Mouse (Mus musculus): Measurements from ENCODE around the gene Wdr27. TPM values are rescaled to one million over a fixed set of nuclear protein-coding genes. Genes with fewer than 3 reads are reported as not detected.
"Not testable (repeated sequence)": the region's sequence is repeated elsewhere in the genome, so short reads cannot be mapped to it uniquely, and the experiment has no call there.

Wdr27 gene
- polyA plus RNA-seq, 1 experiment from 2014 or later = 8.2 TPM

DNA sequence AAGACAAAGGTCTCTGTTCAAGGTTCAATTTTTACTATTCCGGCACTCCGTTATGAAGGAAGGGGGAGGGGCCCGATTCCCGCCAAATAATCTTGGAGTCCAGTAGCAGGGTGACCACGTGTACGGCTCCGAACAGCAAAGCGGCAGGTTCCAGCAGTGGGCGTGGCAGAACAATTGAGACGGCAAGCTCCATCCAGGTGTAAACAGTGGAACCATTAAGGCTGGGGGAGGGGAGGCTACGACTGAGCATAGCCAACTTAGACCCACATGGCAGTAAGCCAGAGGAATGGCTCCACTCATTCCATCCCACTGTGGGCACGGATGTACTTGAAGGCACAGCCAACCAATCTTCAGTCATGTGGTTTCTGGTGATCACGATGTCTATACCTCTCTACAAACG lies 7.7 kb downstream of the Wdr27 start:
- ATAC-seq (ENCODE audit: low FRiP score); DNase-seq (ENCODE audit: low spot score, missing footprints); H3K9ac ChIP-seq (ENCODE audit: low read length); H3K27ac ChIP-seq (ENCODE audit: low read depth, low read length); H3K36me3 ChIP-seq (ENCODE audit: control insufficient read depth, insufficient read depth, low read length); H3K4me2 ChIP-seq; H3K4me1 ChIP-seq (ENCODE audit: control insufficient read depth, insufficient read depth, low read length); H3K27me3 ChIP-seq (ENCODE audit: control insufficient read depth, insufficient read depth, low read length); H3K9me3 ChIP-seq (ENCODE audit: control insufficient read depth, low read length); H3K4me3 ChIP-seq (ENCODE audit: low read depth, low read length): not testable (repeated sequence)
- 90% methylated on average over 12 of the region's 14 CpGs for WGBS

DNA sequence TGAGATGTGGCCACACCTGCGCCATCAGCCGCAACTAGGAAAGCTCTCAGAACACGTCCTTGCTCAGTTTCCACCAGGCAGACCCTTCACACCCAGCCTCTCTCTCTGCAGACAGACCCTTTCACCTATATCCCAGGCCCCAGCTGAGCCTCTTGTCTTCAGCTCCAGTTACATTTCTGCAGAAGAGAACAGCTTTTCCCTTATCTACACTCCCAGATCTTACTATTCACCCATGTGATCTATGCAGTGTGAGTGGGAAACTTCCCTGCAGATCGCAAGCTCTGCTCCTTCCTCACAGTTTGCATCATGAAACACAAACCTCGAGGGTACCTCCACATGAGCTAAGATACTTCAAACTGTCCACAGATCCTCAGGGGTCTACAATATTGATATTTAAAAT lies 11.5 kb downstream of the Wdr27 start:
- DNase-seq (ENCODE audit: low spot score, missing footprints) (no peak), ATAC-seq (ENCODE audit: low FRiP score) (no peak)
- Histone ChIP-seq H3K36me3 (ENCODE audit: control insufficient read depth, insufficient read depth, low read length) (no peaks in the 10 kb centered on the region), H3K4me2 (no peak overlapping the region), H3K27ac (ENCODE audit: low read depth, low read length) (no peak overlapping the region), H3K4me3 (ENCODE audit: low read depth, low read length) (no peak overlapping the region), H3K27me3 (ENCODE audit: control insufficient read depth, insufficient read depth, low read length) (no peaks in the 10 kb centered on the region), H3K9ac (ENCODE audit: low read length) (no peak overlapping the region), H3K4me1 (ENCODE audit: control insufficient read depth, insufficient read depth, low read length) (no peaks in the 10 kb centered on the region), H3K9me3 (ENCODE audit: control insufficient read depth, low read length) (no peaks in the 10 kb centered on the region)
- WGBS = 86% methylated on average over 5 of the region's 5 CpGs

DNA sequence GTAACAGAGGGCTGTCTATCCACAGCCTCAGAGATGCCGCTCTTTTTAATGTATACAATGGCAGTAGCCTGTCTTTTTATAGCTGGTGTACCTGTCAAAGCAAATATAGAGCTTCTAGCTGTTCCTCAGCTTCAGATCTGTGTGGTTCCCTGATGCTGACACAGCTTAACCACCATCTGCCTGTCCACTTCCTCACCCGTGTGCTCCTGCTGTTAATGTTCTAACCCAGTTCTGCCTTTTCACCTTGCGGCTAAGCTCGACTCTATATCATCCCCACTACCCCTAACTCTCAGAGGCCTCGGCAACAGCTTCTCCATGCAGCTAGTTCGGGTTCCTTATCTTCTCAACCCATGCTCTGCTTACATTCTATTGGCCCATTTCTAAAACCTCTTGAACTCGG lies 12.3 kb downstream of the Wdr27 start:
- Histone ChIP-seq H3K27me3 (ENCODE audit: control insufficient read depth, insufficient read depth, low read length) (no peaks in the 10 kb centered on the region), H3K9ac (ENCODE audit: low read length) (no peak overlapping the region), H3K4me1 (ENCODE audit: control insufficient read depth, insufficient read depth, low read length) (no peaks in the 10 kb centered on the region), H3K9me3 (ENCODE audit: control insufficient read depth, low read length) (no peaks in the 10 kb centered on the region), H3K27ac (ENCODE audit: low read depth, low read length) (no peak overlapping the region), H3K4me3 (ENCODE audit: low read depth, low read length) (no peak overlapping the region), H3K36me3 (ENCODE audit: control insufficient read depth, insufficient read depth, low read length) (no peaks in the 10 kb centered on the region), H3K4me2 (no peak overlapping the region)
- ATAC-seq (ENCODE audit: low FRiP score) (no peak), DNase-seq (ENCODE audit: low spot score, missing footprints) (no peak)
- 86% methylated on average over 7 of the region's 7 CpGs for WGBS

DNA sequence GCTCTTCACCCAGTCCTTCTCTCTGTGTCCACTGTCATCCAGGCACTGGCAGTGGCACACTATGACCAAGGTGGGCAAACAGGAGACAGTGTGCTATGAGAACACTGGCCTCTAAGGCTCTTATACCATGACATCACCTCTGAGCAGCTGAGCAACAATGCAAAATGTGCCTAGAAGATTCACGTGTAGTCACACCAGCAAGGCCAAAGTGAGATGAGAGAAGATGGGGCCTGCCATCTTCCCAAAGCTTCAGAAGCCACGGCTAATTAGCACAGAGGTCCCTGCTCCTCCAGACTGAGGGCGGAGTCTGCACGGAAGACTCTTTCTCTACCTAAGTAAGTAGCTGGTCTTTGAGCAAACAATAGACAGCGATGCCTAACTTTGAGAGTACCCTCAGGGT lies 14.3 kb downstream of the Wdr27 start:
- 73% methylated on average over 5 of the region's 5 CpGs for WGBS
- H3K27ac ChIP-seq (ENCODE audit: low read depth, low read length) = no peak overlapping the region
- no peaks in the 10 kb centered on the region for H3K36me3 ChIP-seq (ENCODE audit: control insufficient read depth, insufficient read depth, low read length)
- H3K4me3 ChIP-seq (ENCODE audit: low read depth, low read length) = no peak overlapping the region
- H3K4me2 ChIP-seq = no peak overlapping the region
- ATAC-seq (ENCODE audit: low FRiP score) (no peak), DNase-seq (ENCODE audit: low spot score, missing footprints) (no peak)
- no peaks in the 10 kb centered on the region for H3K9me3 ChIP-seq (ENCODE audit: control insufficient read depth, low read length)
- H3K4me1 ChIP-seq (ENCODE audit: control insufficient read depth, insufficient read depth, low read length) = no peaks in the 10 kb centered on the region
- no peaks in the 10 kb centered on the region for H3K27me3 ChIP-seq (ENCODE audit: control insufficient read depth, insufficient read depth, low read length)
- H3K9ac ChIP-seq (ENCODE audit: low read length) = no peak overlapping the region

GRCm38 (mm10) chr17:14927644-14928218 lies 15.2 kb downstream of the Wdr27 start:
- H3K9ac ChIP-seq (ENCODE audit: low read length) = no peak overlapping the region
- H3K27ac ChIP-seq (ENCODE audit: low read depth, low read length) = no peak overlapping the region
- no peaks in the 10 kb centered on the region for H3K27me3 ChIP-seq (ENCODE audit: control insufficient read depth, insufficient read depth, low read length)
- H3K4me1 ChIP-seq (ENCODE audit: control insufficient read depth, insufficient read depth, low read length) = no peaks in the 10 kb centered on the region
- H3K9me3 ChIP-seq (ENCODE audit: control insufficient read depth, low read length) = no peaks in the 10 kb centered on the region
- H3K4me2 ChIP-seq = no peak overlapping the region
- 81% methylated on average over 8 of the region's 8 CpGs for WGBS
- H3K36me3 ChIP-seq (ENCODE audit: control insufficient read depth, insufficient read depth, low read length) = no peaks in the 10 kb centered on the region
- ATAC-seq (ENCODE audit: low FRiP score) = no peak
- no peak for DNase-seq (ENCODE audit: low spot score, missing footprints)
- no peak overlapping the region for H3K4me3 ChIP-seq (ENCODE audit: low read depth, low read length)

- Histone ChIP-seq H3K27ac (ENCODE audit: low read depth, low read length) (no peak overlapping the region), H3K4me2 (no peak overlapping the region), H3K4me3 (ENCODE audit: low read depth, low read length) (no peak overlapping the region), H3K27me3 (ENCODE audit: control insufficient read depth, insufficient read depth, low read length) (no peaks in the 10 kb centered on the region), H3K9ac (ENCODE audit: low read length) (no peak overlapping the region), H3K4me1 (ENCODE audit: control insufficient read depth, insufficient read depth, low read length) (no peaks in the 10 kb centered on the region), H3K9me3 (ENCODE audit: control insufficient read depth, low read length) (no peaks in the 10 kb centered on the region), H3K36me3 (ENCODE audit: control insufficient read depth, insufficient read depth, low read length) (no peaks in the 10 kb centered on the region)
- no peak for ATAC-seq (ENCODE audit: low FRiP score)
- WGBS = 78% methylated on average over 6 of the region's 6 CpGs
- DNase-seq (ENCODE audit: low spot score, missing footprints) = no peak
Measured at GRCm38 (mm10) chr17:14921582-14921981, 21.4 kb downstream of the Wdr27 start.

DNA sequence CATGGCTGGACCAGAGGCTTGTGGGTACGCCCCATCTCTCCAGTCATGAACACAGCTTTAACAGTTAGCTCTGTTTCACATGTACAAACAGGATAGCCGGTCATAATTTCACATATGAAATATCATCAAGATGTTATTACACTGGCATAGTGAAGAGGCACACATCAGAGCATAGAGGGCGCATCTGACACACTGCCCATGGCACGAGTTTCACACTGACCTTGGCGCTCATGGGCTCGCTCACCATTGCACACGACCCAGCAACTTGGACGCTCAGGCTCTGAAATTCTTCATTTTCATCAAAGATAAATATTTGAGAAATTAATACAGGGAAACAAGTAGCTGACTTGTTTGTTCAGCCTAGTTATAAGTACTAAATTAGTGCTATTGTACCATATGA lies 25.1 kb downstream of the Wdr27 start:
- no peak overlapping the region for H3K27ac ChIP-seq (ENCODE audit: low read depth, low read length)
- H3K27me3 ChIP-seq (ENCODE audit: control insufficient read depth, insufficient read depth, low read length) = no peaks in the 10 kb centered on the region
- ATAC-seq (ENCODE audit: low FRiP score) (no peak), DNase-seq (ENCODE audit: low spot score, missing footprints) (no peak)
- 90% methylated on average over 8 of the region's 8 CpGs for WGBS
- H3K4me1 ChIP-seq (ENCODE audit: control insufficient read depth, insufficient read depth, low read length) = no peaks in the 10 kb centered on the region
- H3K9ac ChIP-seq (ENCODE audit: low read length) = no peak overlapping the region
- H3K4me2 ChIP-seq = no peak overlapping the region
- H3K9me3 ChIP-seq (ENCODE audit: control insufficient read depth, low read length) = no peaks in the 10 kb centered on the region
- no peak overlapping the region for H3K4me3 ChIP-seq (ENCODE audit: low read depth, low read length)
- H3K36me3 ChIP-seq (ENCODE audit: control insufficient read depth, insufficient read depth, low read length) = no peaks in the 10 kb centered on the region

DNA sequence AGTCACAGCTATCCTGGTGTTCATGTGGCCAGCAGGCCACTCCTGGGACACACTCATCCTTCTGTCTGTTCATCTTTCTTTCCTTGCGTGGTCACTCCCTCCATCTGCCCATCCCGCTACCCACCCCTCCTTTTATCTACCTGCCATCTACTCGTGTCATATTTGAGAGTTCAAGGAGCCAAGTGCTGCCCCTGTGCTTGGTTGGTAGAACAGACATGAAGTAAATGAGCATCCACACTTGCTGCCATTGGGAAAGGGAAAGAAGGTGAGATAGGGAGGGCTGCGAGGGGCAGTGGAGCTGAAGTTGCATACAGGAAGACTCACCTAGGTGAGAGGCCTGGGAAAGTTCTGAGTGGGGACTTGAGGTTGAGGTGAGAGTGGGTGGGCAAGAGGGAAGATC lies 28.6 kb downstream of the Wdr27 start:
- Histone ChIP-seq H3K4me1 (ENCODE audit: control insufficient read depth, insufficient read depth, low read length) (no peaks in the 10 kb centered on the region), H3K9ac (ENCODE audit: low read length) (no peak overlapping the region), H3K27me3 (ENCODE audit: control insufficient read depth, insufficient read depth, low read length) (no peaks in the 10 kb centered on the region), H3K27ac (ENCODE audit: low read depth, low read length) (no peak overlapping the region), H3K36me3 (ENCODE audit: control insufficient read depth, insufficient read depth, low read length) (no peaks in the 10 kb centered on the region), H3K4me3 (ENCODE audit: low read depth, low read length) (no peak overlapping the region), H3K9me3 (ENCODE audit: control insufficient read depth, low read length) (no peaks in the 10 kb centered on the region), H3K4me2 (no peak overlapping the region)
- DNase-seq (ENCODE audit: low spot score, missing footprints) = no peak
- ATAC-seq (ENCODE audit: low FRiP score) = no peak
- WGBS = 89% methylated on average over 4 of the region's 4 CpGs

DNA sequence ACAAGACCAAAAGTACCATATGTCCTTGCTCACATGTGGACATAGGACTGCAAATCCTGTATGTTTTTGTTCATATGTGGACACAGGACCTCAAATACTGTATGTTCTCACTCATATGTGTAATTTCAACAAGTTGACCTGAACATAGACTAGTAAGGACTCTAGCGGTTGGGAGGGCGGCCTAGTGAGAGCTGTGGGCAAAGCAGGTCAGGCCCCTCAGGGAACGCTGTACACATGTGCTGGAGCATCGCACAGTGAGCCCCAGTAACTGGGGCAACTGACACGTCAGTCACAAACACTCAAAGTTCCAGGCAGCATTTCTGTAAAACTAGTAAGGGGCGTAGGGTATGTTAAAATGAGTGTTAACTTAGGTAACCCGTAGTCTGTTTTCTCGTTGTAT lies 30.0 kb downstream of the Wdr27 start:
- ATAC-seq (ENCODE audit: low FRiP score) = no peak
- Histone ChIP-seq H3K36me3 (ENCODE audit: control insufficient read depth, insufficient read depth, low read length) (no peaks in the 10 kb centered on the region), H3K4me3 (ENCODE audit: low read depth, low read length) (no peak overlapping the region), H3K9ac (ENCODE audit: low read length) (no peak overlapping the region), H3K4me1 (ENCODE audit: control insufficient read depth, insufficient read depth, low read length) (no peaks in the 10 kb centered on the region), H3K4me2 (no peak overlapping the region), H3K27ac (ENCODE audit: low read depth, low read length) (no peak overlapping the region), H3K27me3 (ENCODE audit: control insufficient read depth, insufficient read depth, low read length) (no peaks in the 10 kb centered on the region), H3K9me3 (ENCODE audit: control insufficient read depth, low read length) (no peaks in the 10 kb centered on the region)
- no peak for DNase-seq (ENCODE audit: low spot score, missing footprints)
- 93% methylated on average over 8 of the region's 8 CpGs for WGBS

- WGBS = 52% methylated on average over 6 of the region's 6 CpGs
- ATAC-seq (ENCODE audit: low FRiP score) (no peak), DNase-seq (ENCODE audit: low spot score, missing footprints) (no peak)
- H3K27me3 ChIP-seq (ENCODE audit: control insufficient read depth, insufficient read depth, low read length) = no peaks in the 10 kb centered on the region
- H3K4me3 ChIP-seq (ENCODE audit: low read depth, low read length) = no peak overlapping the region
- no peaks in the 10 kb centered on the region for H3K9me3 ChIP-seq (ENCODE audit: control insufficient read depth, low read length)
- no peaks in the 10 kb centered on the region for H3K36me3 ChIP-seq (ENCODE audit: control insufficient read depth, insufficient read depth, low read length)
- no peak overlapping the region for H3K9ac ChIP-seq (ENCODE audit: low read length)
- H3K27ac ChIP-seq (ENCODE audit: low read depth, low read length) = no peak overlapping the region
- no peak overlapping the region for H3K4me2 ChIP-seq
- H3K4me1 ChIP-seq (ENCODE audit: control insufficient read depth, insufficient read depth, low read length) = no peaks in the 10 kb centered on the region
Measured at GRCm38 (mm10) chr17:14912420-14912819, 30.5 kb downstream of the Wdr27 start.
